Mouse (Mus musculus): ENCODE measurements at regions not wholly inside any gene's neighbourhood (a gene's known extent, or its start where the extent isn't known, plus 50 kb on each side); places are given as distances from the start of the nearest gene placed in this dataset.

GRCm38 (mm10) chr19:56077491-56077890 is 209.4 kb upstream of the Habp2 start:
- TF ChIP-seq EP300 (optimal IDR thresholded peaks at IDR 0.05) (no peak), CTCF (IDR thresholded peaks at IDR 0.05; ENCODE audit: low read depth) (no peak)

Measured in stomach, postnatal 0 days (tissue).